Mouse (Mus musculus) G1E-ER4 (cell line): Measurements from ENCODE around the gene Myh13. TPM values are rescaled to one million over a fixed set of nuclear protein-coding genes. Genes with fewer than 3 reads are reported as not detected.

ENCODE experiments used
- GATA1 ChIP-seq: IDR thresholded peaks from one replicate; pipeline ENCODE4 v1.8.0; 2012; ENCODE audit warnings: low read length, inconsistent platforms
- polyA plus RNA-seq: library from polyadenylated mRNA; stranded (reverse); fragments of >175 nt; gene quantifications from 2 replicates; pipeline ENCODE4 v1.2.3, GENCODE M21; 2012

The Myh13 gene
- polyA plus RNA-seq: not detected in 2 replicates

DNA sequence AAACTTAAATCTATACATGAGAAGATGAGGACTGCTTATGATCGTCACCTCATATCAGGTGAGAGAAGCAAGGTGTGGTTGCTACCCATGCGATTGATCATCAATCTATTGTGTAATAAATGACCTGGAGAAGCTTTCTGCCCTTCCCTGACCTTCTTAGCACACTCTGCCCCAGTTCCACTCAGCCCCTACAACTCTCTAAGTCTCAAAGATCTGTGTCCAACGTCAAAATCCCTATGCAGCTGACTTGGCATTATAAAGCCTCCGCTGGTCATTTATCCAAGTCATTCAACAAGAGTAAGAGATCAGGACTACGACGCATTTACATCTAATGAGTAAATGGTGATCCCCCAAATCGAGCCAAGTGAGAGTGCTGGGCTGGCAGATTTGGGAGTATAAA lies at the start of gene Myh13:
Gene Myh13, plus strand, starts transcription at position 301 of the 400 bp plus-strand sequence.
- TF ChIP-seq GATA1: no peak

- TF ChIP-seq GATA1: no peak
These were observed 44.8 kb upstream of the Myh13 start, which contains the start of gene Myh8 for GRCm38 (mm10) chr11:67276601-67277174. TSS of gene Myh8 (plus strand) at chr11:67277124.

GRCm38 (mm10) chr11:67293440-67293839 lies 28.0 kb upstream of the Myh13 start:
- TF ChIP-seq GATA1: no peak

- TF ChIP-seq GATA1: no peak
These were observed 7.6 kb upstream of the Myh13 start for GRCm38 (mm10) chr11:67313733-67314452.

GRCm38 (mm10) chr11:67326536-67326935 lies 5.1 kb downstream of the Myh13 start:
- TF ChIP-seq GATA1: no peak

DNA sequence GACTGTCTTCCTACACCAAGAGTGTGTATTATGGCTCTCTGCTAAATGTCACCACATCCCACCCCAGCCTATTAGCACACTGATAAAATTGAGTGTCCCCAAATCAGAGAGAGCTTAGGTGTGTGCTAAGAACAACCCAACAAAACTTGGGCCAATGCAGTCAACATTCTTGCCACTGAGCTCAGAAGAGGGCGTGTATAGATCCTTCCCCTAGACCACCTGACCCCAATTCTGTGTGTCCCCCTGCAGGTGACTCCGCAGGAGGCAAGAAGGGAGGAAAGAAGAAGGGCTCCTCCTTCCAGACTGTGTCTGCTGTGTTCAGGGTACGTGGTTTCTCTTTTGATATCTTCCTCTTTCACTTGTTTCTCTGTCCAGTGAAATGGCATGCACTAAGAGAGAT lies 23.1 kb downstream of the Myh13 start:
- TF ChIP-seq GATA1: no peak

DNA sequence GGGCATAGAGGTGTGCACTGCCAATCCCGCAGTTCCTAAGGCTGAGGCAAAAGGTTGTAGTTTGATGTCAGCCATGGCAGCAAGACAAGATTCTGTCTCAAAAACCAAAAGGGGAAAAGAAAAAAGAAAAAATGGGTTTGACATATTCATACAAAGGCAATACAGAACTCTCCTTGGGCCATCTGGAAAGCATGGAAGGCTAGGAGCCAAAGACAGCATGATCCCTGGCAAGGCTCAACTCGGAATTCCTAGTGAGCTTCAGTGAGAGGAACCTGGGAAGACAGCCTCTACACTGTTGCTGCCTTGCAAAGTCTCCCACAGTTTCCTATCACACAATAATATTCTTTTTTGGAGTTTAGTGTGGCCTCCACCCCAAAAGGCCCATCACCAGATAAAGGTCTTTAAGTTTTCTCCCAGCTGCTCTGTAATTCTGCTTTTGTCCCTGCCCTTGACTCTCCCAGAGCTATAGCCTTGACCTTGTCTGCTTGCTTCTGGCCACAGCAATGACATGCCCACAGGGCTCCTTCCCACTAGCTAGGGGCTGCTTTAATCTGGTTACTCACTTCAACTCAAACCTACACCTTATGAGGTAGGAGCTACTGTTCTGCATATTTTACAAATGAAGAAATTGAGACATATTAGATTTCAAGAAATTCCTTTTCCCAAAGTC lies 23.9 kb downstream of the Myh13 start:
- TF ChIP-seq GATA1: no peak

DNA sequence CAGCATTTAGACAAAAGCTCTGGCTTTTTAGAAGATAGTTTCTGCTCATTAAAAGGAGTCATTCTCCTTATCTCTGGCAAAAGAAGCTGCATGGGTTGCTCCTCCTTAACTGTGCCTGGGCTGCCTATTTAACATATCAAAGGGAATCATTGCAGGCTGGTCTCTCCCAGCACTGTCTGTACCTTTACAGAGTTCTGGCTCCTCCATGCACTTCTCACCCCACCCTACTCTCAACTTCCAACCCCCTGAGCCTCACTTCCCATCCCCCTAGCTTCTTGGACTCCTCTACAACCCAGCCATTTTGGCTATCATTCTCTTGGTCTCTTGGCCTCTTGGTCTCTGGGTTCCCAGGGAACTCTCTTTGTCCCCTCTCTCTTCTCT lies 24.4 kb downstream of the Myh13 start:
- no peak for TF ChIP-seq GATA1

GRCm38 (mm10) chr11:67350153-67350768 lies 28.8 kb downstream of the Myh13 start:
- TF ChIP-seq GATA1: no peak

GRCm38 (mm10) chr11:67353011-67353410 lies 31.6 kb downstream of the Myh13 start:
- no peak for TF ChIP-seq GATA1

- TF ChIP-seq GATA1: no peak
These were observed 36.6 kb downstream of the Myh13 start for GRCm38 (mm10) chr11:67358031-67358430.

DNA sequence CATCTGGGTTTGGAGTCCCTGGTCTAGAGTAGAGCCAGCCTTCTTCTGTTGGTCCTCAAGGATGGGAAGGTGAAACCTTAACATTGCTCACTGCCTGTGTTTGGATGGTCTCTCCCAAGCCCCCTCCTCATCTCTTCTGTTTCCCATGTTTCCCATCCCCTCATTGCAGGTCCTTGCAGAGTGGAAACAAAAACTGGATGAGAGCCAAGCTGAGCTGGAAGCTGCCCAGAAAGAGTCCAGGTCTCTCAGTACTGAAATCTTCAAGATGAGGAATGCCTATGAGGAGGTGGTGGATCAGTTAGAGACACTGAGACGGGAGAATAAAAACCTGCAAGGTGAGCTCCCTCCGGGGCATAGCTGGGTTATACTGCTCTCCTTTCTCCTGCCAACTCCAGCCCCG lies 40.8 kb downstream of the Myh13 start:
- TF ChIP-seq GATA1: no peak

DNA sequence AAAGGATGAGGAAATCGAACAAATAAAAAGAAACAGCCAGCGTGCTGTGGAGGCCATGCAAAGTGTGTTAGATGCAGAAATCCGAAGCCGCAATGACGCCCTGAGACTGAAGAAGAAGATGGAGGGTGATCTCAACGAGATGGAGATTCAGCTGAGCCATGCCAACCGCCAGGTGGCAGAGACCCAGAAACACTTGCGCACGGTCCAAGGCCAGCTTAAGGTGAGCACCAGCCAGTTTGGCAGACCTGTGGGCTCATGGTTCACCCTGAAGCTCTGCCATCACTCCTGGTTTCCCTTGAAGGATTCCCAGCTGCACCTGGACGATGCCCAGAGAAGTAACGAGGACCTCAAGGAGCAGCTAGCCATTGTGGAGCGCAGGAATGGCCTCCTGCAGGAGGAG lies 43.1 kb downstream of the Myh13 start:
- TF ChIP-seq GATA1: no peak

DNA sequence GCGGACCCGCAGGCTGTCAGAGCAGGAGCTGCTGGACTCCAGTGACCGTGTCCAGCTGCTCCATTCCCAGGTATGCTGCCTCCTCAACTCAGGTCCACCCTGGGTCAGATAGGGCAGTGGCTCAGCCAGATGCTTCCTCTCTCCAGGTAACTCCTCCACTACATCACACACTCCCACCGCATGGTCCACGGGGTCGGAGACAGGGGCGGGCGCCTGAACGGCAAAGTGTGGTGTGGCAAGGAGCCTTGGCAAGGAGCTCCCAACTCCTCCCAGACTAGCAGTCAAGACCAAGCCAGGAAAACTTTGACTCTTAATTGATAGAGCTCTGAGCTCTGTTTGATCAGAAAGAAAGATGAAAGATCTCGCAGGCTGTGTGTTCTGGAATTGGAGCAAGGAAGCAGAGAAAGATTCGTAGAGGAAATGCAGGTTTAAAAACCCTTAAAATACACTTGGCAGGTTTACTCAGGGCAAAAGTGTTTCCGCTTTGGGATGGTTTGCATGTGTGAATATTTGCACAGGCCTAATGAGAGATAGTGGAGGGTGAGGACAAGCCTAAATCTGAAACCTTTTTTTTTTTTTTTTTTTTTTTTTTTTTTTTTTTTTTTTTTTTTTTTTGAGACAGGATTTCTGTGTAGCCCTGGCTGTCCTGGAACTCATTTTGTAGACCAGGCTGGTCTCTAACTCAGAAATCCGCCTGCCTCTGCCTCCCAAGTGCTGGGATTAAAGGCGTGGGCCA lies 43.7 kb downstream of the Myh13 start:
- TF ChIP-seq GATA1: no peak

- TF ChIP-seq GATA1: no peak
These were observed 45.5 kb downstream of the Myh13 start for GRCm38 (mm10) chr11:67366936-67367335.

DNA sequence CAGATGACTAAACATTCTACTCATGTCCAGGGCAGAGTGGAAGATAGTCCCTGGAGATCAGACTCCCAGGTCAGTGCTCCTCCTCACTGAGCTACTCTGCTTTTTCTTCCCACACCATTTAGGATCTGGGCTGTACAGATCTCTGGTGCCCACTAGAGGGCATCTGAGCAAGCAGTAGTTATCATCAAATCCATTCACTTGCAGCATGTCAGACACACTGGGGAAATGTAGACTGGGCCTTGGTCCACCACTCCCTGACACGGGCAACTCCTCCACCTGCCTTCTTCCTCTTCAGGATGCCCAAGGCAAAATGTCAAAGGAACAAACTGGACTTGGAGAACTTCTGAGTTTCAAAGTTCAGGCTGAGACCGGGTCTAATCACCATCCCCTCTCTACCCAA lies 51.9 kb downstream of the Myh13 start:
- no peak for TF ChIP-seq GATA1
